Mouse (Mus musculus) kidney, embryonic 15.5 days (tissue): ENCODE measurements around the gene Rhox6. TPM values are rescaled to one million over a fixed set of nuclear protein-coding genes. Genes with fewer than 3 reads are reported as not detected.
"Not testable (repeated sequence)": the region's sequence is repeated elsewhere in the genome, so short reads cannot be mapped to it uniquely, and the experiment has no call there.

ENCODE experiments used
- ATAC-seq: fragments of 200-750 bp; cut with Nextera tagmentation; replicated peaks from 2 replicates; pipeline ENCODE4 v1.8.0; 2017; ENCODE audit warnings: moderate TSS enrichment; ENCODE audit not compliant: low FRiP score
- H3K27ac ChIP-seq: fragments of 300-500 bp; sonication (generic); 2 replicates; pipeline ENCODE4 v1.5.1; 2015; ENCODE audit warnings: mild to moderate bottlenecking, inconsistent platforms
- H3K27me3 ChIP-seq: fragments of 300-500 bp; sonication (generic); 2 replicates; pipeline ENCODE4 v1.6.1; 2015; ENCODE audit warnings: inconsistent platforms
- H3K36me3 ChIP-seq: fragments of 300-500 bp; sonication (generic); 2 replicates; pipeline ENCODE4 v1.6.1; 2015; ENCODE audit warnings: inconsistent platforms
- H3K4me1 ChIP-seq: fragments of 300-500 bp; sonication (generic); 2 replicates; pipeline ENCODE4 v1.6.1; 2015; ENCODE audit warnings: inconsistent platforms
- H3K4me2 ChIP-seq: fragments of 300-500 bp; sonication (generic); 2 replicates; pipeline ENCODE4 v1.6.1; 2015; ENCODE audit warnings: moderate library complexity, mild to moderate bottlenecking, inconsistent platforms
- H3K4me3 ChIP-seq: fragments of 300-500 bp; sonication (generic); replicated peaks from 2 replicates; pipeline ENCODE4 v1.5.1; 2015; ENCODE audit warnings: mild to moderate bottlenecking, inconsistent platforms
- H3K9ac ChIP-seq: fragments of 300-500 bp; sonication (generic); 2 replicates; pipeline ENCODE4 v1.6.1; 2015; ENCODE audit warnings: mild to moderate bottlenecking, inconsistent platforms
- H3K9me3 ChIP-seq: fragments of 300-500 bp; sonication (generic); replicated peaks from 2 replicates; pipeline ENCODE4 v1.6.1; 2016; ENCODE audit warnings: inconsistent platforms
- WGBS: fragments of 180-500 bp; shearing (Covaris S2); methylation state at CpG from one replicate; pipeline ENCODE4 v1.1.7; 2015; ENCODE audit warnings: mixed read lengths; 5-methylcytosine and 5-hydroxymethylcytosine counted together
- polyA plus RNA-seq: library from polyadenylated mRNA; unstranded; fragments of >200 nt; fragmentation: Nextera tagmentation; extraction: Ambion mirVana; gene quantifications from 2 replicates; pipeline ENCODE4 v1.2.1, GENCODE M21; 2015

Gene Rhox6
- polyA plus RNA-seq, result 0.16 TPM in 1 of 2 replicates, not detected in the other

- H3K27me3 ChIP-seq, H3K4me3 ChIP-seq, H3K4me1 ChIP-seq, H3K27ac ChIP-seq, H3K9me3 ChIP-seq, H3K4me2 ChIP-seq, H3K36me3 ChIP-seq, ATAC-seq, H3K9ac ChIP-seq: not testable (repeated sequence)
- 91% methylated on average over 4 of the region's 12 CpGs for WGBS
These were observed at the start of gene Rhox6 for GRCm38 (mm10) chrX:37826610-37827009. Rhox6 (plus strand) TSS chrX:37826910.

GRCm38 (mm10) chrX:37807286-37808080, 19.2 kb upstream of the Rhox6 start:
- H3K4me1 ChIP-seq, result no peaks in the 10 kb centered on the region

GRCm38 (mm10) chrX:37809396-37809795, 17.3 kb upstream of the Rhox6 start:
- no peak overlapping the region for H3K9ac ChIP-seq
- no peaks in the 10 kb centered on the region for H3K36me3 ChIP-seq
- no peaks in the 10 kb centered on the region for H3K4me1 ChIP-seq
- WGBS, result 82% methylated on average over 2 of the region's 2 CpGs
- no peak overlapping the region for H3K4me3 ChIP-seq
- H3K27me3 ChIP-seq, result no peaks in the 10 kb centered on the region
- no peak overlapping the region for H3K4me2 ChIP-seq
- no peak overlapping the region for H3K27ac ChIP-seq
- no peak for ATAC-seq
- no peaks in the 10 kb centered on the region for H3K9me3 ChIP-seq

More at GRCm38 (mm10) chrX:37807286-37808080, 19.2 kb upstream of the Rhox6 start:
- Histone ChIP-seq H3K36me3 (no peaks in the 10 kb centered on the region), H3K4me2 (no peak overlapping the region), H3K9me3 (no peaks in the 10 kb centered on the region), H3K4me3 (no peak overlapping the region), H3K27me3 (no peaks in the 10 kb centered on the region), H3K27ac (no peak overlapping the region), H3K9ac (no peak overlapping the region)
- no peak for ATAC-seq
- 82% methylated on average over 15 of the region's 15 CpGs for WGBS

GRCm38 (mm10) chrX:37811179-37811578, 15.5 kb upstream of the Rhox6 start:
- Histone ChIP-seq H3K9me3 (no peaks in the 10 kb centered on the region), H3K27ac (no peak overlapping the region), H3K4me1 (no peaks in the 10 kb centered on the region), H3K4me2 (no peak overlapping the region), H3K4me3 (no peak overlapping the region), H3K27me3 (no peaks in the 10 kb centered on the region), H3K36me3 (no peaks in the 10 kb centered on the region), H3K9ac (no peak overlapping the region)
- no peak for ATAC-seq
- 31% methylated on average over 5 of the region's 5 CpGs for WGBS

GRCm38 (mm10) chrX:37815665-37816064, 11.0 kb upstream of the Rhox6 start:
- WGBS, result 68% methylated on average over 10 of the region's 10 CpGs
- ATAC-seq, result no peak
- Histone ChIP-seq H3K9ac (no peak overlapping the region), H3K9me3 (no peaks in the 10 kb centered on the region), H3K4me2 (no peak overlapping the region), H3K4me1 (no peaks in the 10 kb centered on the region), H3K36me3 (no peaks in the 10 kb centered on the region), H3K27ac (no peak overlapping the region), H3K27me3 (no peaks in the 10 kb centered on the region), H3K4me3 (no peak overlapping the region)

- not testable (repeated sequence) for H3K4me1 ChIP-seq, H3K4me3 ChIP-seq, H3K27me3 ChIP-seq, H3K9me3 ChIP-seq, H3K4me2 ChIP-seq, H3K36me3 ChIP-seq, H3K9ac ChIP-seq, H3K27ac ChIP-seq, ATAC-seq
- WGBS, result 66% methylated on average over 8 of the region's 8 CpGs
These were observed 4.7 kb downstream of the Rhox6 start, which contains the start of gene Rhox7a for GRCm38 (mm10) chrX:37831386-37831785. Rhox7a (plus strand) TSS chrX:37831686.

GRCm38 (mm10) chrX:37871641-37872040, 44.9 kb downstream of the Rhox6 start:
- no peak overlapping the region for H3K4me3 ChIP-seq
- H3K9me3 ChIP-seq, result no peaks in the 10 kb centered on the region
- H3K4me2 ChIP-seq, result no peak overlapping the region
- no peaks in the 10 kb centered on the region for H3K36me3 ChIP-seq
- no peaks in the 10 kb centered on the region for H3K4me1 ChIP-seq
- H3K27me3 ChIP-seq, result no peaks in the 10 kb centered on the region
- H3K9ac ChIP-seq, result no peak overlapping the region
- no peak for ATAC-seq
- 94% methylated on average over 2 of the region's 2 CpGs for WGBS
- no peak overlapping the region for H3K27ac ChIP-seq

GRCm38 (mm10) chrX:37878844-37879243, 52.1 kb downstream of the Rhox6 start, which contains the start of gene Rhox8:
Rhox8 (minus strand) TSS chrX:37878944.
- Histone ChIP-seq H3K4me2 (no peak within 1 kb of the TSS), H3K4me1 (no peaks in the 10 kb centered on the region), H3K9ac (no peak within 1 kb of the TSS), H3K27me3 (no peaks in the 10 kb centered on the region), H3K36me3 (no peaks in the 10 kb centered on the region), H3K4me3 (no peak within 1 kb of the TSS), H3K9me3 (no peaks in the 10 kb centered on the region), H3K27ac (no peak within 1 kb of the TSS)
- no peak for ATAC-seq
- WGBS, result 77% methylated on average over 4 of the region's 4 CpGs

Other genes with a start within 250 kb of the Rhox6 start
- gene Rhox3f, start 245.9 kb upstream of the Rhox6 start, polyA plus RNA-seq, result not detected in 2 replicates
- not detected in 2 replicates for gene Rhox4f, start 219.2 kb upstream of the Rhox6 start, polyA plus RNA-seq
- not detected in 2 replicates for gene Rhox3g, start 198.3 kb upstream of the Rhox6 start, polyA plus RNA-seq
- gene Rhox2g, start 183.4 kb upstream of the Rhox6 start, polyA plus RNA-seq, result not detected in 2 replicates
- gene Rhox4g, start 175.6 kb upstream of the Rhox6 start, polyA plus RNA-seq, result not detected in 2 replicates
- gene Rhox3h, start 158.1 kb upstream of the Rhox6 start, polyA plus RNA-seq, result not detected in 2 replicates
- gene Rhox2h, start 153.6 kb upstream of the Rhox6 start, polyA plus RNA-seq, result not detected in 2 replicates
- 1.9 and 2.2 TPM in 2 replicates for gene Rhox5, start 22.1 kb upstream of the Rhox6 start, polyA plus RNA-seq
- gene Rhox7a, start 4.8 kb downstream of the Rhox6 start, polyA plus RNA-seq, result not detected in 2 replicates
- not detected in 2 replicates for gene Rhox8, start 52.0 kb downstream of the Rhox6 start, polyA plus RNA-seq
- gene Rhox7b, start 70.3 kb downstream of the Rhox6 start, polyA plus RNA-seq, result not detected in 2 replicates
- not detected in 2 replicates for gene Rhox9, start 74.9 kb downstream of the Rhox6 start, polyA plus RNA-seq
- not detected in 2 replicates for gene Btg1-ps1, start 191.9 kb downstream of the Rhox6 start, polyA plus RNA-seq
- 0.16 TPM in 1 of 2 replicates, not detected in the other for gene Btg1-ps2, start 216.2 kb downstream of the Rhox6 start, polyA plus RNA-seq
- not detected in 2 replicates for gene Rhox10, start 239.6 kb downstream of the Rhox6 start, polyA plus RNA-seq